Mouse (Mus musculus) mouse embryonic stem cell (cell line): ENCODE results near the gene Taf8.
"Not testable (repeated sequence)": the region's sequence is repeated elsewhere in the genome, so short reads cannot be mapped to it uniquely, and the experiment has no call there.

Experiments
- in situ Hi-C, 2 experiments: fragments of 300-500 bp; cut with MboI; formaldehyde crosslinking; loops; 1 replicate in 1 of 2; 3 replicates in 1 of 2; pipeline ENCODE4 v1.14.3; 2019 to 2020; ENCODE audit warnings: low sequenced_read_pairs in 2 of 2, low pct_unique_long_range_greater_than_20kb in 1 of 2, mixed read lengths in 1 of 2; ENCODE audit not compliant: unreplicated experiment in 1 of 2

Gene Taf8

GRCm38 (mm10) chr17:47522536-47522935 lies 20.4 kb upstream of the Taf8 start:
- in situ Hi-C loops, result no loop called here

- in situ Hi-C loops, result no loop called here
These were observed 19.6 kb upstream of the Taf8 start for GRCm38 (mm10) chr17:47521551-47522258.

- in situ Hi-C loops, result loop anchor here in 1 of 2 experiments (10.0 kb wide), 1 partner anchor 77 kb away; no protein-coding TSS in a partner anchor
These were observed 16.1 kb upstream of the Taf8 start for GRCm38 (mm10) chr17:47518205-47518604.

- in situ Hi-C loops, result loop anchor here in 1 of 2 experiments (10.0 kb wide), 1 partner anchor 79 kb away; no protein-coding TSS in a partner anchor
These were observed 14.1 kb upstream of the Taf8 start for GRCm38 (mm10) chr17:47516232-47516631.

- in situ Hi-C loops, result loop anchor here in 1 of 2 experiments (10.0 kb wide), 1 partner anchor 79 kb away; no protein-coding TSS in a partner anchor
These were observed 13.2 kb upstream of the Taf8 start for GRCm38 (mm10) chr17:47515180-47515844.

- in situ Hi-C loops, result loop anchor here (5.0 to 10.0 kb wide), 3 partner anchors 54 to 89 kb away; no protein-coding TSS in a partner anchor
These were observed 11.1 kb upstream of the Taf8 start for GRCm38 (mm10) chr17:47512956-47513775.

- in situ Hi-C loops, result loop anchor here (5.0 to 10.0 kb wide), 3 partner anchors 56 to 91 kb away; no protein-coding TSS in a partner anchor
These were observed 9.3 kb upstream of the Taf8 start for GRCm38 (mm10) chr17:47511111-47512020.

- in situ Hi-C loops, result no loop called here
These were observed 7.1 kb upstream of the Taf8 start for GRCm38 (mm10) chr17:47509031-47509705.

GRCm38 (mm10) chr17:47508012-47508608 lies 6.0 kb upstream of the Taf8 start:
- in situ Hi-C loops, result no loop called here

- in situ Hi-C loops, result no loop called here
These were observed 5.4 kb upstream of the Taf8 start for GRCm38 (mm10) chr17:47507523-47507922.

- in situ Hi-C loops, result no loop called here
These were observed 4.6 kb upstream of the Taf8 start for GRCm38 (mm10) chr17:47506697-47507096.

- in situ Hi-C loops, result no loop called here
These were observed 4.0 kb upstream of the Taf8 start for GRCm38 (mm10) chr17:47506042-47506441.

- in situ Hi-C loops, result no loop called here
These were observed 3.5 kb upstream of the Taf8 start for GRCm38 (mm10) chr17:47505566-47505965.

- in situ Hi-C loops, result no loop called here
These were observed 2.9 kb upstream of the Taf8 start, which contains the start of gene Ccnd3 for GRCm38 (mm10) chr17:47504941-47505346. TSS of gene Ccnd3 (plus strand) at chr17:47505051.

- in situ Hi-C loops, result no loop called here
These were observed 2.1 kb upstream of the Taf8 start for GRCm38 (mm10) chr17:47504228-47504627.

GRCm38 (mm10) chr17:47503689-47504088 lies 1.6 kb upstream of the Taf8 start:
- in situ Hi-C loops, result no loop called here

- in situ Hi-C loops, result not testable (repeated sequence)
These were observed 584 bp upstream of the Taf8 start for GRCm38 (mm10) chr17:47502707-47503045.
